Comparison of ENCODE assay signal across 8 mouse cellular contexts in the genomic region with DNA sequence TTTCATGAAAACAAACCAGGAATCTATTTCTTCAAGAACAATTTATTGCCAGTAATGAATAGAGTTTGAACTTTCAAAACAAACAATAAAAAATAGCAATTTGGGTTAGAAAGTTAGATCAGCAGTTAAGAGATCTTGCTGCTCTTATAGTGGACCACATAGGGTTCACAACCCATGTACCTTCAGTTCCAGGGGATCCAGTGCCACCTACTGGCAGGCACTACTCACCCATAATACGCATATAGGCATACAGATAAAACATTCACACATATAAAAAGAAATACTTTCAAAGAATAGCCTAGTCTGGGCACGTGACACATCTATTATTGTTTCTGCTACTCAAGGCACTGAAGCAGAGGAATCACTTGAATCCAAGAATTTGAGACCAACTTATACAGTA. TPM values are rescaled to one million over a fixed set of nuclear protein-coding genes. Genes with fewer than 3 reads are reported as not detected.
DNase-seq lines count a peak whose midpoint lies in the region; ATAC-seq and TF ChIP-seq lines count a peak whose summit lies in the region.

No protein-coding gene starts in this region.

- peak; percentile 23 to 63 for DNase-seq in adrenal gland, adult 18-20 months (ENCODE audit: low spot score in 2 of 2)
- no peak for DNase-seq in adrenal gland, adult 8-10 months
- DNase-seq in layer of hippocampus, adult 9-11 months, result peak; percentile 46
- no peak for DNase-seq in layer of hippocampus, postnatal 36 days
- DNase-seq in induced T-regulatory cell, adult 2 months (ENCODE audit: low read depth), result peak; percentile 57

- TF ChIP-seq POLR2A in bone marrow, adult 2 months (IDR thresholded peaks at IDR 0.05; ENCODE audit: borderline replicate concordance, control insufficient read depth, low read depth, low read length), result no peak

- peak; percentile 51; the same call in 1 of the 2 replicates for ATAC-seq in megakaryocyte, adult 5-6 weeks (ENCODE audit: poor library complexity, severe bottlenecking)
- ATAC-seq in erythroid progenitor cell, adult 5-6 weeks (replicated peaks; ENCODE audit: low FRiP score, poor library complexity, severe bottlenecking), result no peak

- peak; percentile 69 for TF ChIP-seq CTCF in bone marrow, adult 2 months (IDR thresholded peaks at IDR 0.05; ENCODE audit: control insufficient read depth, insufficient read depth, low read length)

- no peak overlapping the region for H3K4me3 ChIP-seq in bone marrow, adult 2 months (replicated peaks; ENCODE audit: control insufficient read depth, low read depth, low read length)

- H3K4me1 ChIP-seq in bone marrow, adult 2 months (ENCODE audit: control insufficient read depth, insufficient read depth, low read length), result no peaks in the 10 kb centered on the region

- 83% methylated on average over 2 of the region's 2 CpGs for WGBS in bone marrow, adult 2 months

- H3K27ac ChIP-seq in bone marrow, adult 2 months (ENCODE audit: control insufficient read depth, insufficient read depth, low read depth, low read length, poor library complexity), result no peak overlapping the region

RNA-seq across cellular contexts. Expression of a gene that starts 40.8 kb away (rescaled TPM):
- total RNA-seq in adrenal gland, adult 18-20 months (2021), result 1 to 10 TPM in 1 of 2 experiments, under 1 TPM in 1; 0.90 to 2.1 TPM
- total RNA-seq in adrenal gland, adult 8-10 months (2022), result 1 to 10 TPM in 3 of 4 experiments, under 1 TPM in 1; 0.81 to 2.4 (median 1.6) TPM
- under 1 TPM; 0.20 to 0.28 TPM for total RNA-seq in layer of hippocampus, postnatal 36 days (2021)
- not detected in 2 replicates for polyA plus RNA-seq in bone marrow, adult 2 months (2011; ENCODE audit: insufficient read depth, insufficient read length, low replicate concordance, missing spikeins)
- total RNA-seq in megakaryocyte, adult 5-6 weeks (2015), result not detected in 2 replicates
- not detected in 2 replicates for total RNA-seq in megakaryocyte, adult 5-6 weeks (2017)
- not detected in 2 replicates for total RNA-seq in erythroid progenitor cell, adult 5-6 weeks (2015; ENCODE audit: low replicate concordance)
- total RNA-seq in erythroid progenitor cell, adult 5-6 weeks (2017; ENCODE audit: low replicate concordance), result not detected in 2 replicates

Comparison
In these comparisons a context has a peak if more than half of its experiments do, and no peak if none do; other contexts are left out.
1. DNase-seq: peak in adrenal gland, adult 18-20 months (2 of 2), layer of hippocampus, adult 9-11 months (single experiment) and induced T-regulatory cell, adult 2 months (single experiment); none in adrenal gland, adult 8-10 months (single experiment) and layer of hippocampus, postnatal 36 days (0 of 2).